Mouse (Mus musculus) embryo, embryonic 11.5 days (tissue): ENCODE data around the gene Il1a.

Experiments used
- DNase-seq: peaks from one replicate; pipeline ENCODE4 v3.0.0-alpha.2; 2012; ENCODE audit warnings: low read depth, low spot score

The Il1a gene

GRCm38 (mm10) chr2:129309836-129310235 is at the start of gene Il1a:
TSS of gene Il1a (minus strand) at chr2:129309972.
- no peak for DNase-seq

GRCm38 (mm10) chr2:129338138-129338621 is 28.4 kb upstream of the Il1a start:
- DNase-seq, result no peak

- DNase-seq, result no peak
Observed at GRCm38 (mm10) chr2:129333471-129333870, 23.7 kb upstream of the Il1a start.

- DNase-seq, result no peak
Observed at GRCm38 (mm10) chr2:129330540-129330939, 20.8 kb upstream of the Il1a start.

GRCm38 (mm10) chr2:129330024-129330423 is 20.3 kb upstream of the Il1a start:
- no peak for DNase-seq

GRCm38 (mm10) chr2:129328238-129328637 is 18.5 kb upstream of the Il1a start:
- DNase-seq, result no peak

GRCm38 (mm10) chr2:129324216-129324615 is 14.4 kb upstream of the Il1a start:
- no peak for DNase-seq

GRCm38 (mm10) chr2:129322117-129322635 is 12.4 kb upstream of the Il1a start:
- no peak for DNase-seq

GRCm38 (mm10) chr2:129320033-129320605 is 10.3 kb upstream of the Il1a start:
- no peak for DNase-seq

GRCm38 (mm10) chr2:129315831-129316230 is 6.1 kb upstream of the Il1a start:
- no peak for DNase-seq

GRCm38 (mm10) chr2:129314880-129315279 is 5.1 kb upstream of the Il1a start:
- no peak for DNase-seq

- DNase-seq, result no peak
Observed at GRCm38 (mm10) chr2:129313934-129314333, 4.2 kb upstream of the Il1a start.

- DNase-seq, result no peak
Observed at GRCm38 (mm10) chr2:129306020-129306419, 3.8 kb downstream of the Il1a start.

GRCm38 (mm10) chr2:129297589-129297982 is 12.2 kb downstream of the Il1a start:
- DNase-seq, result peak; percentile 34

- DNase-seq, result peak; percentile 97
Observed at GRCm38 (mm10) chr2:129296671-129297588, 12.8 kb downstream of the Il1a start, which contains the start of gene Ckap2l. TSS of gene Ckap2l (minus strand) at chr2:129297212.

GRCm38 (mm10) chr2:129296086-129296485 is 13.7 kb downstream of the Il1a start:
- no peak for DNase-seq

- DNase-seq, result no peak
Observed at GRCm38 (mm10) chr2:129295075-129295474, 14.7 kb downstream of the Il1a start.

GRCm38 (mm10) chr2:129273823-129274222 is 35.9 kb downstream of the Il1a start:
- no peak for DNase-seq

- no peak for DNase-seq
Observed at GRCm38 (mm10) chr2:129270621-129271020, 39.2 kb downstream of the Il1a start.

- DNase-seq, result no peak
Observed at GRCm38 (mm10) chr2:129269986-129270385, 39.8 kb downstream of the Il1a start.

GRCm38 (mm10) chr2:129269161-129269643 is 40.6 kb downstream of the Il1a start:
- no peak for DNase-seq

GRCm38 (mm10) chr2:129267738-129268137 is 42.0 kb downstream of the Il1a start:
- no peak for DNase-seq
